Mouse (Mus musculus) limb, embryonic 12.5 days (tissue): ENCODE results near the gene Adamts9. TPM values are rescaled to one million over a fixed set of nuclear protein-coding genes. Genes with fewer than 3 reads are reported as not detected.

Experiments used
- ATAC-seq: fragments of 200-750 bp; cut with Nextera tagmentation; 2 replicates; pipeline ENCODE4 v1.8.0; 2017; ENCODE audit warnings: low read depth, moderate TSS enrichment; ENCODE audit not compliant: insufficient number of reproducible peaks, insufficient read depth, low FRiP score, low TSS enrichment
- H3K27ac ChIP-seq: fragments of 300-500 bp; sonication (generic); 2 replicates; pipeline ENCODE4 v1.5.1; 2016; ENCODE audit warnings: mild to moderate bottlenecking, moderate library complexity
- H3K27me3 ChIP-seq: fragments of 300-500 bp; sonication (generic); 2 replicates; pipeline ENCODE4 v1.6.1; 2016; ENCODE audit warnings: mild to moderate bottlenecking, moderate library complexity
- H3K36me3 ChIP-seq: fragments of 300-500 bp; sonication (generic); 2 replicates; pipeline ENCODE4 v1.6.1; 2016; ENCODE audit warnings: mild to moderate bottlenecking, moderate library complexity
- H3K4me1 ChIP-seq: fragments of 300-500 bp; sonication (generic); replicated peaks from 2 replicates; pipeline ENCODE4 v1.6.1; 2016
- H3K4me2 ChIP-seq: fragments of 300-500 bp; sonication (generic); 2 replicates; pipeline ENCODE4 v1.6.1; 2016; ENCODE audit warnings: mild to moderate bottlenecking, moderate library complexity
- H3K4me3 ChIP-seq: fragments of 300-500 bp; sonication (generic); replicated peaks from 2 replicates; pipeline ENCODE4 v1.5.1; 2016; ENCODE audit warnings: mild to moderate bottlenecking
- H3K9ac ChIP-seq: fragments of 300-500 bp; sonication (generic); replicated peaks from 2 replicates; pipeline ENCODE4 v1.6.1; 2016; ENCODE audit warnings: mild to moderate bottlenecking, moderate library complexity
- H3K9me3 ChIP-seq: fragments of 300-500 bp; sonication (generic); 2 replicates; pipeline ENCODE4 v1.6.1; 2016; ENCODE audit warnings: mild to moderate bottlenecking, moderate library complexity
- whole genome bisulfite sequencing: fragments of 180-500 bp; shearing (Covaris S2); methylation state at CpG from one replicate; pipeline ENCODE4 v1.1.7; 2016; 5-methylcytosine and 5-hydroxymethylcytosine counted together
- polyA plus RNA-seq: library from polyadenylated mRNA; unstranded; fragments of >200 nt; fragmentation: Nextera tagmentation; extraction: Ambion mirVana; gene quantifications from 2 replicates; pipeline ENCODE4 v1.2.1, GENCODE M21; 2016

Gene Adamts9
- polyA plus RNA-seq, 1 experiment from 2014 or later, result 5.9 TPM

- Histone ChIP-seq H3K9me3 (no peaks in the 10 kb centered on the region), H3K4me2 (no peak overlapping the region), H3K4me1 (peaks cover 24% of the 10 kb centered on the region), H3K36me3 (no peaks in the 10 kb centered on the region), H3K27ac (no peak overlapping the region), H3K9ac (no peak overlapping the region), H3K4me3 (no peak overlapping the region), H3K27me3 (no peaks in the 10 kb centered on the region; the same call in 1 of the 2 replicates)
- no peak for ATAC-seq
- WGBS, result 27% methylated on average over 3 of the region's 3 CpGs
Measured at GRCm38 (mm10) chr6:92762372-92762771, 180.9 kb downstream of the Adamts9 start.

DNA sequence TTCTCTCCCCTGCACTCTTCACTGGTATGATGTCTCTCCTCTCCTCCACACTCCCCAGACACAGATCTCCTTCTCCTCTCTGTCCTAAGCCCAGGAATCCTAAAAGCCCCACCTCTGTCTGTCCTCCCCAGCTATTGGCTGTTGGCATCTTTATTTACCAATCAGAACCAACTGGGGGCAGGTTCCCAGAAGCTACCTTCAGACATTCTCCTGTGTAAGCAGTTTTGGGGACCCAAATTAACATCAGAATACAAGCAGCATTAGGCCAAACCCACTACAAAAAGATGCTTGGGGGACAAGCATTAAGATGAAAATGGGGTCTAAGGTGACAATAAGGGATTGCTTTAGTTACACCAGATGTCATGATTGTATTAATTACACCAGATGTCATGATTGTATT, 183.7 kb downstream of the Adamts9 start:
- no peaks in the 10 kb centered on the region for H3K36me3 ChIP-seq
- no peaks in the 10 kb centered on the region for H3K9me3 ChIP-seq
- H3K4me2 ChIP-seq, result no peak overlapping the region
- no peak overlapping the region for H3K9ac ChIP-seq
- H3K4me1 ChIP-seq, result peaks cover 21% of the 10 kb centered on the region
- no peak overlapping the region for H3K27ac ChIP-seq
- H3K4me3 ChIP-seq, result no peak overlapping the region
- no peak for ATAC-seq
- no peaks in the 10 kb centered on the region; the same call in 1 of the 2 replicates for H3K27me3 ChIP-seq

GRCm38 (mm10) chr6:92755826-92756225, 187.5 kb downstream of the Adamts9 start:
- H3K27ac ChIP-seq, result no peak overlapping the region
- 23% methylated on average over 5 of the region's 5 CpGs for WGBS
- H3K27me3 ChIP-seq, result no peaks in the 10 kb centered on the region
- no peak overlapping the region for H3K4me3 ChIP-seq
- H3K9ac ChIP-seq, result no peak overlapping the region
- ATAC-seq, result no peak
- H3K4me2 ChIP-seq, result no peak overlapping the region
- H3K9me3 ChIP-seq, result no peaks in the 10 kb centered on the region
- peaks cover 7% of the 10 kb centered on the region; the same call in 1 of the 2 replicates for H3K4me1 ChIP-seq
- no peaks in the 10 kb centered on the region for H3K36me3 ChIP-seq

DNA sequence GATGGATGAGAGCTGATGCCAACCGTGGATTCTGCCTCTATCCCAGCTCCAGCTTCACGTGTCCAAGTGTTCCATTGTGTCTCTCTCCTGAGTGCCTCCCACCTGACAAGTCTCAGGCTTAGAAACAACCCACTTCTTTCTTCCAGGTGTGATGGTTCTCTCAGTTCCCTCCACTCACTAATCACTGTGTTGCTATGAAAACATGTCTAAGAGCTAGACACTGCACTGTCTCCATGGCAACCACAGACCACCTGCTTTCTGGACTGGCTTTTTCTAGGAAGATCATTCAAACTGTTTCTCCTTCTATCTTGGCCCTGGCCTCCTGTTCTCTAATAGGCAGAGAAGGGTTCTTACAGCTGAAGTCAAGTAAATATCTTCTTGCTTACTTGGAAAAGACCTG, 190.6 kb downstream of the Adamts9 start:
- no peak overlapping the region for H3K27ac ChIP-seq
- 92% methylated on average over 2 of the region's 2 CpGs for WGBS
- no peak for ATAC-seq
- H3K27me3 ChIP-seq, result no peaks in the 10 kb centered on the region
- no peak overlapping the region for H3K4me2 ChIP-seq
- no peak overlapping the region for H3K4me3 ChIP-seq
- H3K36me3 ChIP-seq, result no peaks in the 10 kb centered on the region
- no peaks in the 10 kb centered on the region for H3K4me1 ChIP-seq
- no peak overlapping the region for H3K9ac ChIP-seq
- H3K9me3 ChIP-seq, result no peaks in the 10 kb centered on the region

DNA sequence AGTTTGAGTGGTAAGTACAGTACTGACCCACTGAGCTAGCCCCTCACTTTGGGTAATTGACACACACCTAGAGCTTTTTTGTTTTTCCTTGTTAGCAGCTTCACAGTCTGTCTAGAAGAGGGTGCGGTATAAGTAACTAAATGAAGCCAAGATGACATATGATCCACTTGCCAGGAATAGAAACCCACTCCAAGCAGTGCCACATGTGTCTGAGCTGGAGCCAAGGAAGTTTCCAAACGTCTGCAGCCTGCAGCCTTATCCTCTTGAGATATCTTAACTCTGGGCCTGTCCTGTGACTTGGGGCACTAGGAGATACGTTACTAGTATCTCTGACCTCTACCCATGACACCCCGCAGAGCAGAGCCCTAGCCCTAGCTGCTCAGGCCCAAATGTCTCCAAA, 193.9 kb downstream of the Adamts9 start:
- ATAC-seq, result no peak
- 71% methylated on average over 4 of the region's 4 CpGs for WGBS
- H3K4me3 ChIP-seq, result no peak overlapping the region

DNA sequence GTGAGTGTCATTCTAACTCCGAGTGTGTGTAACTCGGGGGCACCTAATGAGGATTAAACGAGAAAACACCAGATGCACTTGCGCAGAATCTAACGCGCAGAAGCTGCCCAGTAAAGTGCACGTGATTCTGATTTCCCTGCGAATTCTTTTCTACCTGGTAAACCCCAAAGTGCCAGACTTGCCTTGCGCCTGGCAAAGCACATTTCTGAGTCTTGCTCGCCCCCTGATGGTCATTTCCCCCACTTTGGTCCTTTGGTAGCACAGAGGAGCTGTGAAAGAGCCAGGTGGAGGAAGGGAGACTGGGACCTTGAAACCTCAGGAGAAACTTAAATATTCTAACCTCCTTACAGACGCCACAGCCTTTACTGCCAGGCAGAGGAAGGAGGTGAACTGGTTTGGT, 199.7 kb downstream of the Adamts9 start:
- no peak for ATAC-seq
- H3K4me3 ChIP-seq, result 0 out of 2 replicates have a peak overlapping the region, but pooled peaks have one; percentile 6
- peaks cover 13% of the 10 kb centered on the region; the same call in 1 of the 2 replicates for H3K27me3 ChIP-seq
- peaks cover 5% of the 10 kb centered on the region for H3K4me1 ChIP-seq
- H3K36me3 ChIP-seq, result no peaks in the 10 kb centered on the region
- no peak overlapping the region for H3K9ac ChIP-seq
- no peaks in the 10 kb centered on the region for H3K9me3 ChIP-seq
- H3K4me2 ChIP-seq, result peak overlapping the region; percentile 51
- H3K27ac ChIP-seq, result no peak overlapping the region
- WGBS, result 6% methylated on average over 11 of the region's 11 CpGs

More for the DNA sequence above, 193.9 kb downstream of the Adamts9 start:
- Histone ChIP-seq H3K27ac (no peak overlapping the region), H3K4me2 (no peak overlapping the region), H3K27me3 (0 out of 2 replicates have a peak, but pooled peaks cover 3% of the 10 kb centered on the region), H3K9me3 (no peaks in the 10 kb centered on the region), H3K9ac (no peak overlapping the region), H3K36me3 (no peaks in the 10 kb centered on the region), H3K4me1 (no peaks in the 10 kb centered on the region)

DNA sequence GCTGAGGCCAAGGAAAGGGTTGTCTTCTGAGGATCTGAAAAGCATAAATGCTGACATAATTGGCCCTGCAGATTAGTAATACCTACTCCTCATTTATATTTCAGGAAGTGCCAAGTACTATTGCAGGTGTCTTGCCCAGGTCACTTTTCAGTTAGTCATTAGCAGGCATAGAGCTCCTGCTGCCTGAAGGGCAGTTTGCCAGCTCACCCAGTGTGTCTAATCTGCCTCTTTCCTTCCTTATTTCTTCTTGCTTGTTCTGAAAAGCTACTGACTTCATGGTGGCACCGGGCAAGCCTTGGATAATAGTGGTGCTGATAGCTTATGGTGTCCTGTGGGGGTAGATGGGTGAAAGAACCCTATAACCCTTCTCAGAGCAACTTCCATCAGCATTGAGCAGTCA, 206.2 kb downstream of the Adamts9 start:
- 72% methylated on average over 1 of the region's 1 CpGs for WGBS
- H3K27me3 ChIP-seq, result peaks cover 3% of the 10 kb centered on the region; the same call in 1 of the 2 replicates
- H3K36me3 ChIP-seq, result no peaks in the 10 kb centered on the region
- peaks cover 14% of the 10 kb centered on the region for H3K9me3 ChIP-seq
- H3K4me1 ChIP-seq, result no peaks in the 10 kb centered on the region; the same call in 1 of the 2 replicates
- no peak overlapping the region for H3K4me2 ChIP-seq
- no peak overlapping the region for H3K9ac ChIP-seq
- H3K27ac ChIP-seq, result no peak overlapping the region
- no peak overlapping the region for H3K4me3 ChIP-seq
- ATAC-seq, result no peak

GRCm38 (mm10) chr6:92733651-92734050, 209.6 kb downstream of the Adamts9 start:
- H3K9ac ChIP-seq, result no peak overlapping the region
- peaks cover 14% of the 10 kb centered on the region for H3K9me3 ChIP-seq
- 0 out of 2 replicates have a peak, but pooled peaks cover 3% of the 10 kb centered on the region for H3K4me1 ChIP-seq
- no peak overlapping the region for H3K27ac ChIP-seq
- no peak overlapping the region for H3K4me2 ChIP-seq
- H3K27me3 ChIP-seq, result no peaks in the 10 kb centered on the region
- no peaks in the 10 kb centered on the region for H3K36me3 ChIP-seq
- H3K4me3 ChIP-seq, result no peak overlapping the region
- ATAC-seq, result no peak

GRCm38 (mm10) chr6:92728514-92728913, 214.8 kb downstream of the Adamts9 start:
- H3K4me2 ChIP-seq, result no peak overlapping the region
- no peak for ATAC-seq
- H3K4me3 ChIP-seq, result no peak overlapping the region
- H3K4me1 ChIP-seq, result peaks cover 18% of the 10 kb centered on the region
- no peaks in the 10 kb centered on the region for H3K27me3 ChIP-seq
- no peak overlapping the region for H3K27ac ChIP-seq
- H3K36me3 ChIP-seq, result no peaks in the 10 kb centered on the region
- H3K9ac ChIP-seq, result no peak overlapping the region
- peaks cover 6% of the 10 kb centered on the region; the same call in 1 of the 2 replicates for H3K9me3 ChIP-seq
- WGBS, result 56% methylated on average over 7 of the region's 7 CpGs

DNA sequence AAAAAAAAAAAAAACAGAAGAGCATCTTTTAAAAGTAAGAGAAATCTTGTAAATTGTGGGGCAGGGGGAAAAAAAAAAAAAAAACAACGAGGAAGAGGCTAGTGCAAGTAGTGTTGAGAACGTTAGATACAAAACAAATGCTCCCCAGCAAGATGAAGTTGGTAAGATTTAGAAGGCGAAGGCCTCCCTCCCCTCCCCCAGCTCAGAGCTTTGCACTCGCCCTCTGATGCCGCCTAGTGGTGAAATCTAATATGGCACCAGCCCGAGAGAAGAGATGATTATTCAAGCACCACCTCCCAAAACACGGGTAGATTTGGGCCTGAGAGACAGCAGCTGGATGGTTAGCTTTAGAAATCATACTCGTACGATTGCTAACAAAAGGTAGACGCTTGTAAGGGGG, 215.2 kb downstream of the Adamts9 start:
- Histone ChIP-seq H3K27ac (no peak overlapping the region), H3K36me3 (no peaks in the 10 kb centered on the region), H3K4me2 (no peak overlapping the region), H3K4me3 (no peak overlapping the region), H3K9me3 (peaks cover 1% of the 10 kb centered on the region; the same call in 1 of the 2 replicates), H3K9ac (no peak overlapping the region), H3K27me3 (no peaks in the 10 kb centered on the region), H3K4me1 (peaks cover 18% of the 10 kb centered on the region)
- 4% methylated on average over 10 of the region's 10 CpGs for WGBS
- no peak for ATAC-seq

GRCm38 (mm10) chr6:92727351-92727986, 215.8 kb downstream of the Adamts9 start:
- 16% methylated on average over 7 of the region's 7 CpGs for WGBS
- H3K27me3 ChIP-seq, result no peaks in the 10 kb centered on the region
- H3K36me3 ChIP-seq, result no peaks in the 10 kb centered on the region
- peaks cover 18% of the 10 kb centered on the region for H3K4me1 ChIP-seq
- ATAC-seq, result no peak
- H3K9me3 ChIP-seq, result no peaks in the 10 kb centered on the region
- no peak overlapping the region for H3K9ac ChIP-seq
- H3K27ac ChIP-seq, result no peak overlapping the region
- H3K4me3 ChIP-seq, result no peak overlapping the region
- no peak overlapping the region for H3K4me2 ChIP-seq

- H3K27ac ChIP-seq, result no peak overlapping the region
- H3K4me3 ChIP-seq, result no peak overlapping the region
- no peak overlapping the region for H3K9ac ChIP-seq
- H3K9me3 ChIP-seq, result no peaks in the 10 kb centered on the region
- no peaks in the 10 kb centered on the region for H3K27me3 ChIP-seq
- WGBS, result 67% methylated on average over 5 of the region's 5 CpGs
- no peak for ATAC-seq
- H3K4me2 ChIP-seq, result no peak overlapping the region
- no peaks in the 10 kb centered on the region for H3K36me3 ChIP-seq
- H3K4me1 ChIP-seq, result peaks cover 18% of the 10 kb centered on the region
Measured at GRCm38 (mm10) chr6:92726121-92726520, 217.2 kb downstream of the Adamts9 start.
